Mouse (Mus musculus): Measurements from ENCODE around the gene Map3k7.

- no peak for TF ChIP-seq CTCF (IDR thresholded peaks at IDR 0.05; ENCODE audit: low read depth)
- no peak for TF ChIP-seq EP300 (IDR thresholded peaks at IDR 0.05; ENCODE audit: low read depth)
Measured at GRCm38 (mm10) chr4:32062381-32063059, 98.6 kb downstream of the Map3k7 start.

All from liver, embryonic 14.5 days (tissue).